In the genomic region with DNA sequence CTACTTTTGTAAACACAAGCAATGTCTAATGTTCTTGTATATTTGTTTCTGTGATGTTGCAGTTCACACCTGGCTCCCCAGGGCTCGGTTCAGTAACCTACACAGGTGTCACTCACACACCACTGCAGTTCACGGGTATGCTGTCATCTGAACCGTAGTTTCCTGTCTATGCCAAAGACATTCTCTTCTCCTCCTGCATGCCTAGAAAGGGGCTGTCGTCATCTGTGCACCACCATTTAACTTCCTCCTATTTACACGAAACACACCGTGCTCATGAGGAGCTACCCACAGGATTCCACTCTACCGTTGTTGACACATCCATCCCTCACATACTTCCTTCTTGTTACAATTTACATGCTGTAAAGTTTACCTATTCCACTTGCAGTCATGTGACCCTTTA, we compare ENCODE assay signal across 29 mouse cellular contexts. TPM values are rescaled to one million over a fixed set of nuclear protein-coding genes. Genes with fewer than 3 reads are reported as not detected.
DNase-seq lines count a peak whose midpoint lies in the region; ATAC-seq and TF ChIP-seq lines count a peak whose summit lies in the region.
"Had no signal": no experiment of that assay in that cellular context is flagged by ENCODE, and none has a peak within 500 bp of the region (broad histone marks: within the 10 kb centered on the region; RNA-seq: fewer than 3 reads in every experiment).

No protein-coding gene starts in this region.

- H3K9ac ChIP-seq in lung, postnatal 0 days (replicated peaks; ENCODE audit: low read depth): no peak overlapping the region
- H3K9ac ChIP-seq: forebrain, embryonic 13.5 days; heart, embryonic 15.5 days; hindbrain, embryonic 13.5 days; limb, embryonic 13.5 days; liver, postnatal 0 days; midbrain, embryonic 15.5 days; neural tube, embryonic 12.5 days had no signal

- no peaks in the 10 kb centered on the region for H3K79me2 ChIP-seq in C2C12 (ENCODE audit: control insufficient read depth, insufficient read depth)

- H3ac ChIP-seq in C2C12 (ENCODE audit: control insufficient read depth, insufficient read length, low read depth): no peak overlapping the region

- H3K9me3 ChIP-seq in lung, postnatal 0 days (ENCODE audit: low read length): no peaks in the 10 kb centered on the region
- H3K9me3 ChIP-seq: forebrain, embryonic 13.5 days; G1E; heart, embryonic 15.5 days; hindbrain, embryonic 13.5 days; limb, embryonic 13.5 days; midbrain, embryonic 15.5 days; neural tube, embryonic 12.5 days had no signal

- TF ChIP-seq EP300 in lung, postnatal 0 days (IDR thresholded peaks at IDR 0.05): no peak

- no peak overlapping the region for H3K27ac ChIP-seq in lung, postnatal 0 days (ENCODE audit: low read length)
- H3K27ac ChIP-seq: forebrain, embryonic 13.5 days; heart, embryonic 15.5 days; hindbrain, embryonic 13.5 days; limb, embryonic 13.5 days; midbrain, embryonic 15.5 days; neural tube, embryonic 12.5 days had no signal

- H3K36me3 ChIP-seq in C2C12 (ENCODE audit: control insufficient read depth, insufficient read depth): no peaks in the 10 kb centered on the region
- no peaks in the 10 kb centered on the region for H3K36me3 ChIP-seq in splenic B cell, adult 2 months (ENCODE audit: control insufficient read depth, insufficient read depth, low read length, poor library complexity, severe bottlenecking)
- H3K36me3 ChIP-seq in lung, postnatal 0 days (ENCODE audit: insufficient read depth, low read length): no peaks in the 10 kb centered on the region
- H3K36me3 ChIP-seq: G1E; heart, embryonic 15.5 days; hindbrain, embryonic 13.5 days; limb, embryonic 13.5 days; midbrain, embryonic 15.5 days; neural tube, embryonic 12.5 days had no signal

- WGBS in lung, postnatal 0 days: 61% methylated on average over 7 of the region's 7 CpGs

- no peak for TF ChIP-seq CTCF in C2C12 (IDR thresholded peaks at IDR 0.05; ENCODE audit: control insufficient read depth, insufficient read depth, insufficient read length)
- no peak for TF ChIP-seq CTCF in lung, postnatal 0 days (IDR thresholded peaks at IDR 0.05)

- no peak overlapping the region for H3K4me2 ChIP-seq in lung, postnatal 0 days (replicated peaks; ENCODE audit: low read depth, low read length)
- H3K4me2 ChIP-seq: forebrain, embryonic 13.5 days; heart, embryonic 15.5 days; hindbrain, embryonic 13.5 days; limb, embryonic 13.5 days; liver, embryonic 11.5 days; midbrain, embryonic 15.5 days; neural tube, embryonic 12.5 days had no signal

- H3K79me3 ChIP-seq in C2C12 (ENCODE audit: low read depth): no peaks in the 10 kb centered on the region

- DNase-seq in CD4-positive, CD25-positive, alpha-beta regulatory T cell, adult 2 months (ENCODE audit: low read depth, low spot score): peak; percentile 2
- peak; percentile 65 for DNase-seq in splenic B cell, adult 2 months (ENCODE audit: low read depth, low spot score)
- no peak for DNase-seq in lung, postnatal 0 days (ENCODE audit: low spot score)
- no peak for DNase-seq in thymus, postnatal 10 days (ENCODE audit: low spot score in 2 of 2)
- DNase-seq: adrenal gland, postnatal 10 days; cerebellum, adult 8-10 months; cerebellum, postnatal 25 days; gastrocnemius, postnatal 10 days; heart, postnatal 36 days; kidney, adult 9 months; kidney, postnatal 14 days; liver, postnatal 0 days; lung, postnatal 4 days; right cerebral cortex, postnatal 25 days; spleen, adult 18-20 months; thymus, adult 2 months had no signal

- ATAC-seq in CD4-positive, CD25-positive, alpha-beta regulatory T cell, adult 4 months: no peak
- peak; percentile 31 to 68; a peak in 3 of 4 replicates for ATAC-seq in hematopoietic stem cell, adult 5-6 weeks (replicated peaks in 1 of 2; ENCODE audit: insufficient read depth in 1 of 2, low FRiP score in 2 of 2, low TSS enrichment in 1 of 2, low read depth in 1 of 2, poor library complexity in 2 of 2, severe bottlenecking in 2 of 2)
- ATAC-seq in lung, postnatal 0 days: no peak
- ATAC-seq: forebrain, embryonic 13.5 days; intestine, postnatal 0 days; liver, postnatal 0 days; midbrain, embryonic 15.5 days had no signal

- H3K4me3 ChIP-seq in C2C12 (ENCODE audit: insufficient read depth, poor library complexity, severe bottlenecking): no peak overlapping the region
- no peak overlapping the region for H3K4me3 ChIP-seq in lung, postnatal 0 days (ENCODE audit: low read depth, low read length)
- H3K4me3 ChIP-seq: forebrain, embryonic 13.5 days; heart, embryonic 15.5 days; hindbrain, embryonic 13.5 days; limb, embryonic 13.5 days; midbrain, embryonic 15.5 days; myocyte; neural tube, embryonic 12.5 days had no signal

- no peaks in the 10 kb centered on the region for H3K27me3 ChIP-seq in C2C12 (ENCODE audit: control insufficient read depth, insufficient read depth, insufficient read length)
- H3K27me3 ChIP-seq in splenic B cell, adult 2 months (ENCODE audit: control insufficient read depth, insufficient read depth, low read length, poor library complexity, severe bottlenecking): no peaks in the 10 kb centered on the region
- no peaks in the 10 kb centered on the region for H3K27me3 ChIP-seq in lung, postnatal 0 days (replicated peaks; ENCODE audit: insufficient read depth, low read length)
- H3K27me3 ChIP-seq: forebrain, embryonic 13.5 days; heart, embryonic 15.5 days; hindbrain, embryonic 13.5 days; limb, embryonic 13.5 days; midbrain, embryonic 15.5 days; neural tube, embryonic 12.5 days had no signal

- peaks cover 6% of the 10 kb centered on the region; the same call in 1 of the 2 replicates for H3K4me1 ChIP-seq in lung, postnatal 0 days (ENCODE audit: insufficient read depth, low read depth, low read length)
- H3K4me1 ChIP-seq: neural tube, embryonic 12.5 days had no signal

TF ChIP-seq in C2C12, 6 proteins besides CTCF, POLR2A, EP300 and RAD21:
- TF ChIP-seq USF1 (IDR thresholded peaks at IDR 0.05; ENCODE audit: low read depth): peak; percentile 1
- TF ChIP-seq FOSL1 (IDR thresholded peaks at IDR 0.05; ENCODE audit: insufficient read depth, low read length, poor library complexity, severe bottlenecking): no peak

RNA-seq across cellular contexts. Expression of a gene that starts 52.7 kb away (rescaled TPM):
- 1 to 10 TPM; 2.5 to 3.5 TPM for polyA plus RNA-seq in CD4-positive, CD25-positive, alpha-beta regulatory T cell, adult 4 months (2017; shearing (Covaris generic))
- polyA plus RNA-seq in C2C12 (2012; fragmentation: generic; extraction: Trizol): 8.0 TPM
- total RNA-seq in hematopoietic stem cell, adult 5-6 weeks (2017): 16.7 and 28.8 TPM in 2 replicates
- polyA plus RNA-seq in lung, postnatal 0 days (2015; fragmentation: Nextera tagmentation; extraction: Ambion mirVana): 2.7 and 2.9 TPM in 2 replicates

Comparison
In these comparisons a context has a peak if more than half of its experiments do, and no peak if none do; other contexts are left out.
1. DNase-seq: peak in CD4-positive, CD25-positive, alpha-beta regulatory T cell, adult 2 months (single experiment) and splenic B cell, adult 2 months (single experiment); none in lung, postnatal 0 days (single experiment) and thymus, postnatal 10 days (0 of 2).
2. ATAC-seq: peak in hematopoietic stem cell, adult 5-6 weeks (2 of 2); none in CD4-positive, CD25-positive, alpha-beta regulatory T cell, adult 4 months (single experiment) and lung, postnatal 0 days (single experiment).